Mouse (Mus musculus) cerebellum, adult 11 months (tissue): ENCODE measurements around the gene Fndc3a.

ENCODE experiments used
- DNase-seq: peaks from one replicate; pipeline ENCODE4 v3.0.0; 2022

The Fndc3a gene

DNA sequence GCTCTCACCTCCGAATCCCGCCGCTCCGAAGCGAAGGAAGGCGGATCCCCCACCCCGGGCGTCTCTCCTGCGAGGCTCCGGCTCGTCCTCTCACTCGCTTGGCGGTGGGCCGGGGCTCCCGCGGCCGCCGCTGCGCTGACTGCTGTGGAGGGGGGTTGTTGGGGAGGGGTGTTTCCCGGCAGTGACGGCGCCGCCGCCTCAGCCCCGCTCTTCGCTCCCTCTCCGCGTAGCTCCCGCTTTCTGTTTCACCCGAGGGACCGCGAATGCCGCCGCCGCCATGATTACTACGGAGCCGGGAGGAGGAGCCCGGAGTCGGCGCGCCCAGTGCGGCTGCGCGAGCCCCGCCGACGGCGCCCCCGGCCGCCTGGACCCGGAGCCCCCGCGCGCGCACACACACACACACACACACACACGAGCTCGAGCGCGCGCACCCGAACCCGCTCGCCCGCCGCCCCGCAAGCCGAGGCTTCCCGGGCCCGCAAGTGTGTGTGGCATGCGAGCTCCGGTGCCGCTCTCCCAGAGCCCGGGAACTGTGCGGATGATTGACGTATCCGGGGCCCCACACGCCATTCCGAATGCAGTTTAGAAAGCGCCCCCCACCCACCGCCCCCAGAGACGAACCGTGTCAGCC, at the start of gene Fndc3a:
Gene Fndc3a (minus strand): TSS at position 294 of the 631 bp plus-strand sequence.
- DNase-seq: peak; percentile 70

- DNase-seq: no peak
These were observed 43.1 kb upstream of the Fndc3a start for GRCm38 (mm10) chr14:72752893-72753292.

- DNase-seq: no peak
These were observed 40.8 kb upstream of the Fndc3a start for GRCm38 (mm10) chr14:72750426-72751182.

- DNase-seq: no peak
These were observed 38.5 kb upstream of the Fndc3a start for GRCm38 (mm10) chr14:72748331-72748730.

DNA sequence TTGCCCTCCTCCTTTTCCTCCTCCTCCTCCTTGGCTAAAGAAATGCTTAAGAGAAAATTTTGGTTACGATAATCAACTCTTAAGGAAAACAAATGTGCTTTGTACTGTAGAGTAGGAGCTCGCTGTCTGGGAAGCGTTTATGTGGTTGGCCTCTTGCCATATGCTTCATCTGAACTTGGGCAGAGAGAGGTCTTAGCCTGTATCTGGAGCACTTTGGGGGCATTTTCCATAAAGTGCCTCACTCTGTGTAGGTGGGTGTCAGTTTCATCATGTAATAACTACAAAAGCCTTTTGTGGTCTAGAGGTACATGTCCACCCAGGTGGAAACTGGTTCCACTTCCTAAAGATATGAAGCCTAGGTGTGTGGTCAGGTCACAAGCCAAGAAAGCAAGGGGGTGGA, 31.9 kb upstream of the Fndc3a start:
- no peak for DNase-seq

DNA sequence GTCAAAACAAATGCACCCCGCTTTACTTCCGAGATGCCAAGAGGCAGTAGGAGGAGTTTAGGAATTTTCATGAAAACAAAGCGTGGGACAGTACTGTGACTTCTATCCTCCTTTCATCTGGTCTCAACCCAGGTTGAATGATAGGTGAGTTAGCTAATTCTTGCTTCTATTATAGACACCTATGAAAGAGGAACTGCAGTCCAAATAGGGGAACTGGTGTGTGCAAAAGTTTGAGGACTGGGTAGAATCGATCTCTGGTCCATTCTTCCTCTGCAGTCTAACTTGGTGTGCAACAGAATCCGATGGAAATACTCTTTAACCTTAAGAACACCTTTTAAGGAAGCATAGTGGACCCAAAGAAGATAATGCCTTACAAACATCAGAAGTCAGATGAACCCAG, 30.5 kb upstream of the Fndc3a start:
- no peak for DNase-seq

DNA sequence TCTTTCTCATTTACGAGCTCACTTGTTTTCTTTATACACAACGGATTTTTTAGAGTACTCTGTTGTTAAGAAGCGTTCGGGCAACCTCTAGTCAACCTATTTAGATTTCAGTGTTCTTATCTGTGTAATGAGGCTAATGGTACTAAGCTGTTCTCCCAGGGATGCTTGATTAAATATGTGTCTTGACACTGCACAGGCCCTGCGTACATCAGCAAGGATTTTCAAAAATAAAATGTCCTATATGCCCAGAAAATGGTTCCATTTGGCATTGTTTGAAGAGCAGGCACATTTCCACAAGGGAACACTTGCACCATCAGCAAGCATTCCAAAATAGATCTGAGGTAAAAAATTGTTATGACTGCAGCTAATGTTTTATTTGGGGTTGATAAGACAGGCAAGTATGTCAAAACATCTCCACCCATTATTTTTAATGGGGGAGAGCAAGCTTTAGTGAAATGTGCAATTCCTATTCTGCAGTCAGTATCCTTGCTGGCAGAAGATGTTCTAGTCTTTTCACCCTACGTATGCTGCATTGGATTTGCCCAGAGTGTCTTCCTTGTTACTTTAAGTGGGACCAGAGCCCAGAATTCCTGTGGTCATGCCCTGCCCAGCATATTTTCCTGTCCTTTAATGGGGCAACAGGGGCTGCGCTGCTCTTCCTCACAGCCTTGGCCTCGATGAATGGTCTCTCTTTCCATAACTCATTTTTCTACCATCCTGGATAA, 29.8 kb upstream of the Fndc3a start:
- DNase-seq: no peak

- no peak for DNase-seq
These were observed 29.0 kb upstream of the Fndc3a start for GRCm38 (mm10) chr14:72738776-72739175.

DNA sequence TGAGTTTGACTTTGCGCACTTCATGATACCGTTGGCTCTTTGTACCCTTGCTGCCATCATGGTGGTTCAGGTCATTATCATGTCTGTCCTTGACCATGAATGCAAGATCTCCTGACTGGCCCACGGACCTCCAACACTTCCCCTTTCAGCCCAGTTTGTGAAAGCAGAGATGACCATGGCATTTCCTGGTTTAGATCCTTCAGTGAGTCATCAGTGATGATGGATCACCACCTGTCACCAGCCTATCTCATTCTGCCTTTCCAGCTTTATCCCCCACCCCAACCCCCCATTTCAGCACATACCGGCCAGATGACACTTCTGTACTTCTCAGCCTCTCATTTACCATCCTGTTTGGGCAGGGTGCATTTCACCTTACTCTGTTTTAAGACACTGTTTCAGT, 28.4 kb upstream of the Fndc3a start:
- no peak for DNase-seq

- no peak for DNase-seq
These were observed 16.1 kb upstream of the Fndc3a start for GRCm38 (mm10) chr14:72725865-72726264.

DNA sequence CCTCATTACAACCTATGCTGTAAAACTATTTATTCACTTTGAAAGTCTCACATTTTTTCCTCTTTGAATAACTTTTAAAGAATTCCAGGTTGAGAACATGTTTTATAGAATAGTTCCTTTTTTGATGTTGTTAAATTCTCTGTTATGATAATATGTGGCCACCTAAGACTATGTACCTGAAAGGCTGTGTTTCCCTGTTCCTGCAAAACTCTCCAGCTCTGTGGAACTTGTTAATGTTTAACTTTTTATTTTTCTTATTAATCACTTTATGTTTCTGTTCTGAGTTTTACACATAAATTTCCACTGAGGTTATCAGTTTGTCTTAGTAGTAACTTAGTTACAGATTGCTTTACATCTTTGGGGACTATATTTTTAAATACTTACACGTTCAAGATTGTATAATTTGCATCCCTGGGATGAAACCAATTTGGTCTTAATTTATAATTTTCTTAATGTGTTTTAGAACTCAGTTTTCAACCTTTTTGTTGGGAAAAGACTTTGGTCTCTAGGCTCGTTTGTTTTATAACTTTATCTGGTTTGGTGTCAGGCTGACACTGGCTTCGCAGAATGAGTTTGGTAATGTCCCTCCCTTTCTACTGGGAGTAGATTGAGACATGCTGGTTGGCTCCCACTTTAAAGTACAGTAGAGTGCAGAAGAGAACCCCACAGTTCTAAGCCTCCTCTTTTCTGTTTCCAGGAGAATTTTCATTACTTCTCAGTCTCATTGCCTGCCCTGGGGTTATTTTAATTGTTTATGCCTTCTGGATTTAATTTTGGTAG, 12.7 kb upstream of the Fndc3a start:
- DNase-seq: no peak

GRCm38 (mm10) chr14:72716175-72716574, 6.4 kb upstream of the Fndc3a start:
- no peak for DNase-seq

DNA sequence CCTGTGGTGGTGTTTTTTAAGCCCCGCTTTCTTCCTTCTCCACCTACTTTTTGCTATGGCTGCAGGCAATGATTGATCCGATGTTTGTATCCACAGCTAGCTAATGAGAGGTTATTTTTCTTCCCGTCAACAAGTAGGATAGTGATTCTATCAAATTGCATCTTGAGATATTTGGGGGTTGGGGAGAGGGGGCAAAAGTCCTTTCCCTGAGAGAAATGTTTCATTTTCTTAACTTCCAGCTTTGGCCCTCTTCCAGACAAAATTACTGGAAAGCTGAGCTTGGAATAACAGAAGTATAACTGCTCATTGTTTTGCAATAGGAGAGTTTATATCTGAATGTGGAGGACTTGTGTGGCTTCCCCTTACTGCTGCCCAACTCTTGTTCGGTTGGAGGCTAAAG, 1.3 kb upstream of the Fndc3a start:
- no peak for DNase-seq

GRCm38 (mm10) chr14:72710341-72711027, 681 bp upstream of the Fndc3a start:
- DNase-seq: no peak

GRCm38 (mm10) chr14:72709091-72709709, 603 bp downstream of the Fndc3a start:
- peak; percentile 29 for DNase-seq

DNA sequence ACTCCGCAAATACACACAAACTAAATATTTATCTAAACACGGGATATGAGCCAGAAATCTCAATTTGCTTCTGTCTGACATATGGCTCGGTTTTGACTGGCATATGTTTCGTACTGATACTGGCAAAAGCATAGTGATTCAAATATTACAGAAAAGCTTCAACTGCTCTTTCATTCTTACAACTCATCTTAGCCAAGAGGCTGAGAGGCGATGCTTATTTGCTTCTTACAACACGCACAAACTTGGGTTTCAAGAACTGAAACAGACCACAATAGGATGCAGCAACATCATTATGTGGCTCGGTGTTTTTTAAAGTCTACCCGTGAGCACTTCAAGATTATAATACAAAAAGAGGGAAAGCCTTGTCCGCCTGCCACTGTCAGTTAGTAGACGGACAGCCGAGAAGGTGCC, 1.2 kb downstream of the Fndc3a start:
- DNase-seq: peak; percentile 10

- DNase-seq: no peak
These were observed 9.7 kb downstream of the Fndc3a start for GRCm38 (mm10) chr14:72700056-72700455.

GRCm38 (mm10) chr14:72691406-72691805, 18.4 kb downstream of the Fndc3a start:
- DNase-seq: no peak

- no peak for DNase-seq
These were observed 20.3 kb downstream of the Fndc3a start for GRCm38 (mm10) chr14:72689525-72689924.

DNA sequence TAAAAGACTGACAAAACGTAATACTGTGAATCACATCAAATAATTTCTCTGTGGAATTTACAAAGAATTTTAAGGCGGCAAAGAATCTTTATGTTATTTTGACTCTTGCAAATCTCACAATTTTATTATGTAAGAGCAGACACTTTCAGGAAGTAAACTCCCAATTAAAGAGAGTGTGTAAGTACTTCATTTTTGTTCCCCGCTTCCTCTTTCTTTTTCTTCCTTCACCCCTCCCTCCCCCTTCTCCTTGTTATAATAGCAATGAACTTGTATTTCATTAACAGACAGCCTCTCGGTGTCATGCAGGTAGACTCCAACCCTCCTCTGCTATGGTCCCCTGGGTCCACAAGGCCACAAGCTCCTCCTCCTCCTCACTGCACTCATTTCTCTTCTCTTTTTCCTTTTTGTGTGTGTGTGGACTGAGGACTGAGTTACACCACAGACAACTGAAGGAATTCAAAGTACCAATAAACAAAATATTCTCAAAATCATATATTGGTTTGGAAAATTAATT, 24.9 kb downstream of the Fndc3a start:
- no peak for DNase-seq

DNA sequence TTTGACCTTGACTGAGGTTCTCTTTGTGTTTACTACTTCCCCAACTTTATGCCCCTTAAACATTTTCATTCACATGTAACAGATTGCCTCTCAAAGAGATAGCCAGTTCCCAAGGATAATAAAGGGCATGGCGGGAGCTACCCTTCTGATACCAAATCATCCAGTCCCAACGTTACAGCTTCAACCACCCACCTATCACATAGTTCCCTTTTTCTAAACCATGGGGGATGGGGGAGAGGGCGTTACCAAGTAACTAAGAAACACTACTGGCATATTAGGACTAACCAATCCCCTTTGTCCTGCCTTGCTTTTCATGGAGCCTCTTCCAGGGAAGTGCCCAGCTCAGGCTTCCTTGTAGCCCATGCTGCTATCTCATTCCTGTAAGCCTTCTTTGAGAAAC, 32.6 kb downstream of the Fndc3a start:
- no peak for DNase-seq

DNA sequence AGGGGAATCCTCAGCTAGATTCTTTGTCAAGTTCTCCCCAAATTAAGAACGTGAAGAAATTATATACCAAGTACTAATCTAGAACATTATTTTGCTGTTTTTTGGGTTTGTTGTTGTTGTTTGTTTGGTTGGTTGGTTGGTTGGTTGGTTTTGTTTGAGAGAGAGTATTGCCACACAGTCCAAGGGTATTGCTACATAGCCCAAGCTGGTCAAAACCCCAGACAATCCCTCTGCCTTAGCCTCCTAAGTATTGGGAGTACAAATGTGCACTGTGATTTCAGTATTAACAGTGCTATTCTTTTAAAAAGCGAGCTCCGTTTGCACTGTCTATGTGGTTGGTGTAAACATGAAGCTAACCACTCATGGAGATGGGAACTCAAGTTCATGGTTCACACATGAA, 37.9 kb downstream of the Fndc3a start:
- no peak for DNase-seq
